Mouse (Mus musculus) embryonic stem cell, embryonic (primary cell): ENCODE measurements at regions not wholly inside any gene's neighbourhood (a gene's known extent, or its start where the extent isn't known, plus 50 kb on each side); places are given as distances from the start of the nearest gene placed in this dataset.

Experiments
- CTCF ChIA-PET, 4 experiments: fragments of 300-600 bp in 2 of 4; fragments of 350-600 bp in 2 of 4; sonication (Branson Sonifier 250); formaldehyde crosslinking; loops; one replicate each; lab custom pipeline; 2022; ENCODE audit warnings: inconsistent platforms in 2 of 4; lab: Charles Lee
- POLR2A ChIA-PET, 4 experiments: fragments of 300-600 bp in 2 of 4; fragments of 350-600 bp in 2 of 4; sonication (Branson Sonifier 250); formaldehyde crosslinking; loops; one replicate each; lab custom pipeline; 2022; ENCODE audit warnings: antibody characterized with exemption in 4 of 4, inconsistent platforms in 1 of 4; lab: Charles Lee

GRCm38 (mm10) chr13:103512476-103512875 is 178.2 kb upstream of the Mast4 start:
- CTCF ChIA-PET = no interaction called here
- POLR2A ChIA-PET = no interaction called here

- ChIA-PET POLR2A (interaction anchor here in 1 of 4 experiments (0.7 kb wide), 1 partner anchor 815 kb away, joined by 4 read pairs; no protein-coding TSS in a partner anchor), CTCF (interaction anchor here in 1 of 4 experiments (0.7 kb wide), 1 partner anchor 388 kb away, joined by 3 read pairs; no protein-coding TSS in a partner anchor)
These were observed 170.7 kb upstream of the Mast4 start for GRCm38 (mm10) chr13:103504987-103505386.

GRCm38 (mm10) chr13:103499376-103499775 is 165.1 kb upstream of the Mast4 start:
- ChIA-PET POLR2A (no interaction called here), CTCF (no interaction called here)

- ChIA-PET CTCF (no interaction called here), POLR2A (no interaction called here)
These were observed 160.1 kb upstream of the Mast4 start for GRCm38 (mm10) chr13:103494371-103494770.

- POLR2A ChIA-PET = no interaction called here
- CTCF ChIA-PET = no interaction called here
These were observed 159.3 kb upstream of the Mast4 start for GRCm38 (mm10) chr13:103493567-103493966.

- CTCF ChIA-PET = no interaction called here
These were observed 155.8 kb upstream of the Mast4 start for GRCm38 (mm10) chr13:103490049-103490448.

GRCm38 (mm10) chr13:103484092-103484491 is 149.8 kb upstream of the Mast4 start:
- POLR2A ChIA-PET = no interaction called here
- CTCF ChIA-PET = no interaction called here

More at GRCm38 (mm10) chr13:103490049-103490448, 155.8 kb upstream of the Mast4 start:
- POLR2A ChIA-PET = no interaction called here

GRCm38 (mm10) chr13:103483392-103483791 is 149.1 kb upstream of the Mast4 start:
- ChIA-PET CTCF (interaction anchor here in 1 of 4 experiments (0.6 kb wide), 1 partner anchor 301 kb away, joined by 15 read pairs; no protein-coding TSS in a partner anchor), POLR2A (no interaction called here)

GRCm38 (mm10) chr13:103476328-103476727 is 142.0 kb upstream of the Mast4 start:
- POLR2A ChIA-PET = no interaction called here
- CTCF ChIA-PET = no interaction called here

- ChIA-PET POLR2A (no interaction called here), CTCF (no interaction called here)
These were observed 137.9 kb upstream of the Mast4 start for GRCm38 (mm10) chr13:103472216-103472615.

GRCm38 (mm10) chr13:103470141-103470540 is 135.8 kb upstream of the Mast4 start:
- CTCF ChIA-PET = no interaction called here

GRCm38 (mm10) chr13:103460499-103460898 is 126.2 kb upstream of the Mast4 start:
- POLR2A ChIA-PET = interaction anchor here in 1 of 4 experiments (0.7 to 1.0 kb wide), 2 partner anchors 242 to 306 kb away, joined by 3 read pairs; no protein-coding TSS in a partner anchor
- CTCF ChIA-PET = interaction anchor here in 1 of 4 experiments (1.1 kb wide), 1 partner anchor 186 kb away, joined by 3 read pairs; no protein-coding TSS in a partner anchor

More at GRCm38 (mm10) chr13:103470141-103470540, 135.8 kb upstream of the Mast4 start:
- POLR2A ChIA-PET = interaction anchor here in 1 of 4 experiments (1.1 kb wide), 1 partner anchor 11 kb away, joined by 3 read pairs; no protein-coding TSS in a partner anchor

- ChIA-PET CTCF (interaction anchor here in 1 of 4 experiments (1.1 kb wide), 1 partner anchor 187 kb away, joined by 3 read pairs; no protein-coding TSS in a partner anchor), POLR2A (interaction anchor here in 1 of 4 experiments (1.5 kb wide), 1 partner anchor 10 kb away, joined by 3 read pairs; no protein-coding TSS in a partner anchor)
These were observed 125.3 kb upstream of the Mast4 start for GRCm38 (mm10) chr13:103459486-103460147.

GRCm38 (mm10) chr13:103452837-103453236 is 118.5 kb upstream of the Mast4 start:
- ChIA-PET CTCF (no interaction called here), POLR2A (no interaction called here)

- ChIA-PET CTCF (interaction anchor here in 2 of 4 experiments (0.5 to 0.6 kb wide), 2 partner anchors 9 to 266 kb away, joined by 3 read pairs; no protein-coding TSS in a partner anchor), POLR2A (no interaction called here)
These were observed 96.3 kb upstream of the Mast4 start for GRCm38 (mm10) chr13:103430589-103430988.

- ChIA-PET CTCF (no interaction called here), POLR2A (no interaction called here)
These were observed 89.7 kb upstream of the Mast4 start for GRCm38 (mm10) chr13:103424011-103424410.

- ChIA-PET CTCF (no interaction called here), POLR2A (no interaction called here)
These were observed 89.1 kb upstream of the Mast4 start for GRCm38 (mm10) chr13:103423417-103423816.

GRCm38 (mm10) chr13:103422997-103423396 is 88.7 kb upstream of the Mast4 start:
- CTCF ChIA-PET = no interaction called here
- POLR2A ChIA-PET = no interaction called here

- ChIA-PET CTCF (no interaction called here), POLR2A (no interaction called here)
These were observed 84.8 kb upstream of the Mast4 start for GRCm38 (mm10) chr13:103419146-103419545.

- ChIA-PET CTCF (no interaction called here), POLR2A (no interaction called here)
These were observed 83.0 kb upstream of the Mast4 start for GRCm38 (mm10) chr13:103417256-103417655.

- CTCF ChIA-PET = no interaction called here
- POLR2A ChIA-PET = no interaction called here
These were observed 81.0 kb upstream of the Mast4 start for GRCm38 (mm10) chr13:103415335-103415734.
